Mouse (Mus musculus): ENCODE data around the gene Ntn1.

The Ntn1 gene

DNA sequence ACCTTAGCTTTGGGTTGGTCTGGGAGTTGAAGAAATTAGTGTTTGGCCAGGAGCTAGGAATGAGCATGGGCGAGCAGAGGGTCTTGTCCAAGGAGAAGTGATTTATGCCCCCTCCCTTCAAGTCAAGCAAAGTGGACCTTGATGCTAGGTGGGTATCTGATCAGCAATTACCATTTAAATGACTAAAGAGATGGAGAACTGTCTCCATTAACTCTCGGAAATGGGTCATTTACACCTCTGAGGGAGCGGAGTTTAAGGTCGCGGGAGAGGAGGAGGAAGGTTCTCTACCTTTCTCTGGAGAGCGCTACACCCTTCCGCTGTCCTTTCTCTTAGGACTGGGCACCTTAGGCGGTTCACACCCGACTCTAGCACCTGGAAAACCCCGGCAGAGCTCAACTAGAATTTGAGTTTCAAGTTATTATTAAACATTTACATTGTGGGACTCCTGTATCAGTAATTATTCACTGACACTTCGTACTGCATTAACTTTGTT is at the start of gene Ntn1:
Gene Ntn1 (minus strand): TSS at position 97 of the 493 bp plus-strand sequence.
- no peak for DNase-seq

DNA sequence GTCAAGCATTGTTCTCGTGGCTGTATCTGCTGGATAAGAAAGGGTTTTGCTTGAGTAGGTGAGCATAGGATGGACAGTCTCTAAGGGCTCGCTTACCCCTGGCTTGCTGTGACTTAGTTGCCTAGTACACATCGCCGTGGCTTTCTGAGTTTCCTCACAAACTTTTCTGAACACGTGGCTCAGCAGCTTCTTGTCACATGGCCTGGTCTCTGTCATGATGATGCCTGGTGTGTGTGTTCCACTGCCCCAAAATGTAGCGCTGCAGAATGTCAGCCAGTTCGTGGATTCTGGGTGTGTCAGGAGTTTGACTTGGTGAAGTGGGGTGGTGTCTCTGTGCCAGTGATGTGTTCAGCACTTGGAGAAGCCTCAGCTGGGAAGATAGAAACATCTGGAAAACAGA is 47.7 kb upstream of the Ntn1 start:
- no peak for DNase-seq

DNA sequence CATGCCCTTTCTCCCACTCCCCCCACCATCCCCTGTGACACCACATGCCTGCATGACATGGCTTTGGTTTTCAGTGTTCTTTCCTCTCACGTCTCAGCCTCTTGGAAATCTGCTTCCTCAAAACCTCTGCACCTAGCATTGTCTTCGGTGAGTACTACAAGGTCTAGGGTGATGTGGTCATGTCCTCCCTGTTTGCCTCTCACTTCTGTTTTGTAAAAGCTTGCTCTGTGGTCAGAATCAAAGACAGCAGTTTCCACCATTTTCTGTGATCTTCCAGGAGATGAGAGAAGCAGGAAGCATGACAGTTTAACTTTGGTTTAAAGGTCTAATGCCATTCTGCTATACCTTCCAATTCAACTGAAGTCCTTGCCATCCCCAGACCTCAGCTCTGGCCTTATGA is 46.6 kb upstream of the Ntn1 start:
- no peak for DNase-seq

DNA sequence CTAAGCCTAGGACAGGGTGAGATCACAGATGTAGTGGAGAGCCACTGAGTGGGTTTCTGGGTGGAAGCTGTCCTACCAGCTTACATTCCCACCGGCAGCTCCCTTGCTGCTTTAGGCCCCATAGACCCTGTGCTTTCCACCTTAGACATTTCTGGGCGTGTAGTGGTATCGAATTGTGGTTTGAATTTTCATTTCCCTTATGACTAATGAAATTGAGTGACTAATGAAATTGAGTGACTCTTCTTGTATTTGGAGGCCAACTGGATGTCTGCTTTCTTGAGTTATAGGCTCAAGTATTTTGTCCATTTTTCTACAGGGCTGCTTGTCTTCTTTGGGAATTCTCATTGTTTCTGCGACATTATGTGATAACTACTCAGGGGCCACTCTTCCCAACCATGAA is 45.9 kb upstream of the Ntn1 start:
- DNase-seq, result no peak

DNA sequence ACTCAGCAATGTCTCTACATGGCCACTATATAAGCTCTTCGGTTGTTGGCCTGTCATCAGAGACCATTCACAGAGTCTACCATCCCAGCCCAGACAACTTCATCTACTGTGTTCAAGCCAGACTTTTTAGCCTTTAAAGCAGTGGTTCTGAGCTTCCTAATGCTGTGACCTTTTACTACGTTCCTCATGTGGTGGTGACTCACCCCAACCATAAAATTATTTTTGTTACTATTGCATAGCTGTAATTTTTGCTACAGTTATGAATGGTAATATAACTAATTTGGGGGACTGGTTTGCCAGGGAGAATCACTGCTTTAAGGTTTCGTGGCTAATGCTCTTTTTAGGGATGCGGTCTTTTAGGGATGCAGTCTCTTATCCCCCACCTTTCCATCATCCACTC is 45.3 kb upstream of the Ntn1 start:
- DNase-seq, result no peak

DNA sequence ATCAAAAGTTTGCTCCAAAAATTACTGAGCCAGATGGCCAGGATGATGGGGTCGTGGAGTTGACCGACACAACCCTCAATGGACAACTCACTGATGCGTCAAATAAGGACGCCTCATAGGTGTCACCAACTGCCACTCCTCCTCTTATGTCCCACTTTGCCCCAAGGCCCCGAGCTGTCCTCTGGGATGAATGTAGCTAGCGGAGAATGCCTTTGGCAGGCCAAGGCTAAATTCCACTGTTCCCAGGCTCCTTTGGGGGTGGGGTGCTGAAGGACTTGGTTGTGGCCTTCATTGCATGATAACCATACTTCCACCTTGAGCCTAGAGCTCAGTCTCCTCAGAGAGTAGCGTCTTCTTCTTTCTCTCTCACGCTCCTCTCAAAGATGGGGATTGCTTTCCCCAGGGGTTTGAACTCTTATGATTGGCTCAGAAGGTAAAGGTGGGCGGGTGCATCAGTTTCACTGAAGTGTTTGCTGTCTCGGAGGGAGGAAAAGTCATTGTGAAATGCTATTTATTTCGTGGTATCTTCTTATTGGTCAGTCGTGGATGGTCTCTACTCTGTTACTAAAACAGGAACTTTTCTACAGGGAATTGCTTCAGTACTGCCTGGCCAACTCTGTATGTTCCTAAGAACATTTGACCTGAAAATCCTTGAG is 42.5 kb upstream of the Ntn1 start:
- no peak for DNase-seq

DNA sequence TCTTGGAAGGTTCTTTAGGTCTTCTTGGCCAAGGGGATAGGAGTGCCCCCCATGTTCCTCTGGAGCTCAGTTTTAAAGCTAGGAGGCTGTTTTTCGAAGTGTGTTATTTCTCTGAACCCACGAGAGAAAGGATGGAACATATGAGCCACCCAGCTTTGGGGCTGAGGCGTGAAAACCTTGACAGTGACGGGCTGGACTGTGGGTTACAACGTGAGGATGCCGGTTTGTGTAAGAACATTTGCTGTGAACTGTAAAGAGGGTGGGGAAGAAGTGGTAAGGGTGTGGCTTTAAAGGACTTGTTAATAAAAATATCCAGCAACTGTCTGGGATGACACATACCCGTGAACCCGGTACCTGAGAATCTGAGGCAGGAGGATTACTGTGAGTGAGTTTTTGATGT is 41.7 kb upstream of the Ntn1 start:
- no peak for DNase-seq

DNA sequence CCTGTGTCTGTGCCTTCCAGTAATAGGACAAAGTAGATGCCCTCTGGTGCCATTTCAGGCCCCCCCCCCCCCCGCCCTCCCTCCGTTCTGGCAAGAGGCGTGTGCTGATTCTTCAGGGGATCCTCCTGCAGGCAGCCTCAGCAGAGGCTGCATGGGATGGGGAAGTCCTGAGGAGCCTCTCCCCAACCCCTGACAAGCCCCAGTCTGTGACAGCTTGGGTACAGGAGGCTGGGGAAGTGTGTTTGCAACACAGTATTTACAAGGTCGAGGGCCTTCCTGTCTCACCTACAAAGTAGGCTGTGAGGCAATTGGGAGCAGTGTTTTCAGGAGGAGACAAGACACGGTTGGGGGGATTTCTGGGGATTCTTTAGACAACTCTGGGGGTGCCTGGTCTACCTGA is 40.3 kb upstream of the Ntn1 start:
- no peak for DNase-seq

DNA sequence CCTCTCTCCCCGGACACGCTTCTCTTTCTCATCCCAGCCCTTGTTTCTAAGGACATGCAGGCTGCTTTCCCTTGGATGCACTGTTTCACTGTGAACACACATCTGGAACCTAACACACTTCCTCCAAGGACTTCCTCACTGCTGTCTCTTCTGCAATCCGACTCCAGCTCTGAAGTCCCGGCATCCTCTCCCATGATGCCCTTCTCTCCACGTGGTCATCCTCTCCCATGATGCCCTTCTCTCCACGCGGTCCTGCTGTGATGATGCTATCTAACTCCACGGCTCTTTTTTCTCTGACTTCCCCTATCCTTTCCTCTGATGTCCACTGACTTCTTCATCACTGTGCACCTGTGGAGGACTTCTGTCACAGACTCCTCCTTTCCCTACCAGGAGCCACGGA is 39.5 kb upstream of the Ntn1 start:
- DNase-seq, result no peak

DNA sequence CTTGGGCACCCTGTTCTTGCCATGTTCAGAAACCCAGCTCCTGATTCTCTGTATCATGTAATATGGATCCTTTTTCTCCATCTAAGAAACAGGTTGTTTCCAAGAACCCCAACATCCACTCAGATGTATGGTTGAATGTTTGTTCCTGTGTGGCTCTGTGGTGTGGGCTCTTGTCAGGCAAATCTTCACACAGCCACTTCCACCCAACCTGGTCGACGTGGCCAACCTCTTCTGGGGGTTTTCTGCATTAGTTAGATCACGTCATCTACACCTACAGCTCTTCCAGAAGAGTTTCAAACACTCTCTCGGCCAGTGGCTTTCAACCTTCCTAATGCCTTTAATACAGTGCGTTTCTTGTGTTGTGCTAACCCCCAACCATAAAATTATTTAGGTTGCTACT is 35.8 kb upstream of the Ntn1 start:
- no peak for DNase-seq

DNA sequence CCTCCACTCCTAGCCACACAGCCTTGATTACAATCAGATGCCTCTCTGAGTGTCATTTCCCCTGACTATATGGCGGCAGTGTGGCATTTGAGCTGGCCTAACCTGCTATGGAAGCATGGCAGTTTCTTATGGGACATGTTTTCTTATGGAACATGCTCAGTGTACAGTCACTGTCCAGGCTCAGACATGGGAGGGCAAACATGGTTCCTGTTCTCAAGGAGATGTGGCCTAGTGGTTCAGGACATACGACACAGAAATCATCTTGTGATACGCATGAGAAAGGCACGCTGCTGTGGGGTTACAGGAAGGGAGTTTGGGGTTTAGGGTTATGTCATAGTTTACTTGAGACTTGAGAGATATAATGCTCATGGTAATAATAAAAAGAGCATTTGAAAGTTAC is 35.0 kb upstream of the Ntn1 start:
- no peak for DNase-seq

DNA sequence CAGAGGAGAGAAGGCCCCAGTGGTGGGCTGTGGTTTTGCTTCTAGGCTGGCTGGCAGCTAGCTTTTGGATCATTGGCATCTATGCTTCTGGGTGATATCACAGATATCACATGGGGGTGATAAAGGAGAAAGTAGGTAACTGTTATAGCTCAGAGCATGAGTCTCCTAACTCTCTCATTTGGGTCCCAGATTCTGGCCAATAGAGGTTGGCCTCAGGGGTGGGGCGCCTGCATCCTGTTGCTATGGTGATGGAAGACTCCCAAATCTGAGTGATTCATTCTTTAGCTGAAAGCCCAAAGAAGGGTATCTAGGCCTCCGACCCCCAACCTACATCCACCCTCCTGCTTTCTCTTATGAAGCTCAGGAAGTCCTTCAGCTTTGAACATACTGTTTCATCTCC is 34.1 kb upstream of the Ntn1 start:
- no peak for DNase-seq

DNA sequence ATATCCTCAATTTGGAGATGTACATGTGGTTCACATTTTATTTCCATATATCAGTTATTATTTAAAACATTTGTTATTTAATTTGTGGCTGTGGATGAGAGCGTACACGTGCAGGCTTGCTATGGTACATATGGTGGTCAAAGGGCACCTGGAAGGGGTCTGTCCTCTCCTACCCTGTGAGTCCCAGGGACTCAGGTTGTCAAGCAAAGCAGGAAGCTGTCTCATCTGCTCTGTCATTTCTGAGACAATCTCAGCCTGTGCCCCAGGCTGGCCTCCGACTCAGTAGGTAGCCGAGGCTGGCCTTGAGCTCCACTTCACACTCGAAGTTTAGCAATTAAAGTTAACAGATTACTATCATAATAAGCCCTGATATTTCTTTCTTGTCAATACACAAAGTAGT is 32.9 kb upstream of the Ntn1 start:
- DNase-seq, result no peak

DNA sequence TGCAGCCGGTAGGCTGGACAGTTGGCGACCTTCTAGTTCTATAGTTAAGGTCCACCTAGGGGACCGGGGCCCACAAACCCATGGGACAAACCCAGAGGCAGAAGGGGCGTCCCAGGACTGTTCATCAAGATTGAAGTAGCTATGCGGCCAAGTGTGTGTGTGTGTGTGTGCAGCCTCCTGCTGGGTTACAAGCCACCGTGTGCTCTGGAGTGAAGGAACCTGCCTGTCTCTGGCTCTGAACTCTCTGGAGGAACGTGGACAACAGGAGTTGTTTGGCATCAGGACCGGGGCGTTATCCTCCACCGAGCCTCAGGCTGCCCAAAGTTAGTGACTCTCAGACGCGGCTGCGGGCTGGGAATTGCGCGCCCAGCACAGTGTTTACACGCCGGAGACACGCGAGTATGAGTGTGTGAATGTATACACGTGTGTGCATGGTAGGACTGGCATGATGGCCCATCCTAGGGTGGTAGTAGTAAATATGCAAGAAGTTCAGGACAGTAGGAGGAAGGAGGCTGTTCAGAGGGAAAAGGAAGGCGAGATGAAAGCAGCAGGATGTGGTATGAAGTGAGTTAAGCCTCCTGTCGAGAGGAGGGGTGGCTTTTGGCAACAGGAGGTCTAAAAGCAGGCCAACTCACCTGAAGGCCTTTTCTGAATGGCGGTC is 31.9 kb upstream of the Ntn1 start:
- no peak for DNase-seq

DNA sequence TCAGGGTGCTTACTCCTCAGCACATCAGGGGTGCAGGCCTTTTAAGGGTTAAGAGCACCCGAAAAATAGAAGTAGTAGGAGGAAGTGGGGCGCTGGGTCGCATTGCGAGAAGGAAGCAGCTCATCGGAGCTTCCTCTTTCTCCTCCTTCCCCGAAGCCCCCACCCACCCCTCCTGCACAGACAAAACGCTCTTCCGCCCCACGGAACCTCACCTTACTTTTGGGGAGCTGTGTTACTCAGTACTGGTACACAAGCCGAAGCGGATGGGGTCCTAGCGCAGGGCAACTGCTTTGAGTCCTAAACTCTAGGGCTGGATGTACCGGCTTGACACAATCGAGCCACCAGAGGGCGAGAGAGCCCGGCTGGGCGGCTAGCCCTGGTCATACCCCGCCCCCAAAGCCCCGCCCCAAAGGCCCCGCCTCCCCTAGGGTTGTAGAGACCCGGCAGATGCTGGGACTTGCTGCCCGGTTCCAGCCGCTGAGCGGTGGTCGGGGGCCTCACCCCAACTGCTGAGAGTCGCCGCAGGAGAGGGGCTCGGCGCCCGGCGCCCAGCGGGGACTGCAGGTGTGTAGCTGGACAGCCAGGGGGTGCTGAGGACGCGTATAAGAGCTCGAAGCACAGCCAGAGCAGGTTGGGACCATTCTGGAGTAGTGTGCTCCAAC is 31.2 kb upstream of the Ntn1 start, which contains the start of gene Pik3r5:
Gene Pik3r5 (plus strand): TSS at position 423 of the 662 bp plus-strand sequence.
- DNase-seq, result peak; percentile 6

DNA sequence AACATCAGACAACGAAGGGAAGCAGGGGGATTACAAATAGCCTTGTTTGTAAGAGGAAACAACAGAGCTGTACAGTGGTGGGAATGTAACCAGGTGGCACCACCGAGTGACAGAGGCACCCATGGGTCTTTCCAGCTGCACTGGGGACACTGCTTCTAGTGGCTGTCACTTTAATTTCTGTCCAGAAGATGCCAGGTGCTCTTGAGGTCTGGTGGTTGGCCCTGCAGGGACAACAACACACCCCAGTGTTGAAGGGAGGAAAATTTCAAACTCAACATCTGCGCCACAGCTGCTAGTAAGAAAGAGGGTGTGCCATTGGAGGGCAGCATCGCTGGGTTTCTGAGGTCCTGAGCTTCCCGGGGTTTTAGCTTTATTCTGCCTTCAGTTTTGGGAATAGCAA is 30.0 kb upstream of the Ntn1 start:
- no peak for DNase-seq

DNA sequence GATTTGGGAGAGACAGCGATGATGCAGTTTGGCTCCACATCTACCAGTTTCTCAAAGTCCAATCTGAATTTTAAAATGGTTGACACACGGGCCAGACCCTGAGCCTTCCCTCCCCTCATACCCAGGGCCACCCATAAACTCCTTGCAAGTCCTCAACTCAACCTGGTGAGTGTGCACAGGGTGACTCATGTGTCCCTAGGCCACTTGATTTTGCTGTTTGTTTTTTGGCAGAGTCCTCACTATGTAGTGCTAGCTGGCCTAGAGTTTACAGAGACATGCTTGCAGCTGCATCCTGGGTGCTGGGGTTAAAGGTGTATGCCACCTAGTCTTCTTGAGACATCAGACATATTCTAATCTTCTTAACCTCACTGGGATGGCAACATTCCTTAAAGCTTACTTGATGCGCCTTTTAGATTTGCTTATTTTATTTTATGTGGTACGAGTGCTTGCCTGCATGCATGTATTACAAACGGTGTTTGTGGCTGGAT is 26.5 kb upstream of the Ntn1 start:
- no peak for DNase-seq

DNA sequence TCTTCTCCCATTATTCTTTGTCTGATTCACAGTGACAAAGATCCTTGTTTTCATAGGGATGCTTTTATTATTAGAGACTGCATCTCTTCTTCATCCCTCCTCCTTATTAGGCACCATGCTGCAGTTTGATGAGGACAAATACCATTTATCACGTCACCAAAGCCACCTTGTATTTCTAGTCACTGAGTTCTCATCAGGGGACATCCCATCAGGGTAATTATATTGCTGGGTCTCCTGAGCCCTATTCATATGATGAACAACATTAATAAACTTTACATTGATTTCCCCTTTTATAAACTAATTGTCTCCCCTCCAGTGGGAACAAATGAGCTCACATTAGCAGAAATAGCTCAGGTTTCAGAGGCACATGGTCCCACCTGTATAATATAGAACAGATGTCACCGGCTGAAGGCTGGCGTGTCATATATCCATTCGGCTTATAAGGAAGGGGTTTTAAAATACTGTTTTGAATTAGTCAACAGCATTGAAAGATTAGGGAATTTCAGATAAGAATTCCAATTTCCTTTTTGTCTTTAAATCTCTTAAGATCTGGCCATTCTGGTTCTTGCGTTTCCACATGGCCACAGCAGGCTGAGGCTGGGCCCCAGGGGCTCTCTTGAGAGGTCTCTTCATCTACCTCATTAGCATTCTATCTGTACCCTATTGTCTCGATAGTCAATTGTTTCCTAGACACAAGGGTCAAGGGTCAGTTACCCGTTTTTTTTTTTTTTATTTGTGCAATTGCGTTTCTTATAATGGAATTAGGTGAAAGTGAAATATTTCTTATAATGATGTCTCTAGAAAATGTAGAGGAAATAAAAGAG is 25.1 kb upstream of the Ntn1 start:
- DNase-seq, result no peak

DNA sequence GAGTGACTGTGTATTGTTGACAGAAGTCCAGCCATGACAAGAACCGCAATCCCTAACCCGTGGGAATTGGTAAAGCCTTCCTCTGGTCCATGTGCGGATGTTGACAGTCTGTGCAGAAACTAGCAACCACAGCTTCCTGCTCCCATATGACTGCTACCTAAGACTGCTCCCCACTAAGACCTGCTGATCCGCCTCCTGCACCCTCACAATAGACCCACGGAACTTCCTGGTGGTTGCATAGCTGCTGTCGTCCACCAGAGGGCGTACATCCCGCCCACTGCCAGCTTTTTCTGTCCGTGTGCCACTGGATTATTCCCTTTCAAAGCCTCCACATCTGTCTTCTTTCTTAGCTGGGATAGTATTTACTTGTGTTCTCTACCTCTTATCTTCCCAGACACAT is 17.2 kb upstream of the Ntn1 start:
- DNase-seq, result no peak

DNA sequence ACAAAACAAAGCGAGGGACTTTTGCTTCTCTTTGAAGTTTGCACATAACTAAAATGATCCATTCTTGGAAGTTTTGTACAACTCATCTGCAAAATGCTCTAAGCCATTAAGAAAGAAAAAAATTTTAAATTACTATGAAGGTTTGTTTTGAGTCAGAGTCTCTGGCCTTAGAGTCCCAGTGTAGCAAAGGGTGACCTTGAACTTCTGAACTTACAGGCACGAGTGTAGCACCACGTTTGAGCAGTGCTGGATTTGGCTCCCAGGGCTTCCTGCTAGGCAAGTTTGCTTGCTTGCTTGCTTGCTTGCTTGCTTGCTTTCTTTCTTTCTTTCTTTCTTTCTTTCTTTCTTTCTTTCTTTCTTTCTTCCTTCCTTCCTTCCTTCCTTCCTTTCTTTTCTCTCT is 16.4 kb upstream of the Ntn1 start:
- no peak for DNase-seq

DNA sequence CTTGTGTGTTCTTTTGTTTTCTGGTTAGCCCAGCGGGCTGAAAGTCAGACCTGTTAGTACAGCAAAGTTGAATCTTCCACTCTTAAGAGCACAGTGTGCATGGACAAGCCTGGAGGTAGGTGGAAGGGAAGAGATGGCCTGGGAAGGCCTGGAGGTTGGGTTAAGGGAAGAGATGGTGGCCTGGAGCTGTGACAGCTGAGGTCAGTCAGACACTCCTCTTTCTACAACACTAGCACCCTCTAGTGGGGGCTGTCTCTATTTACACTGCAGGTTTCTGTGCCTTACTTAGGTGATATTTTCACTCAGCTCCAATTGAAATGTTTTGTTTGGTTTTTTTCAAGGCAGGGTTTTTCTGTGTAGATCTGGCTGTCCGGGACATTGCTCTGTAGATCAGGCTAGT is 7.5 kb upstream of the Ntn1 start:
- peak; percentile 71 for DNase-seq

DNA sequence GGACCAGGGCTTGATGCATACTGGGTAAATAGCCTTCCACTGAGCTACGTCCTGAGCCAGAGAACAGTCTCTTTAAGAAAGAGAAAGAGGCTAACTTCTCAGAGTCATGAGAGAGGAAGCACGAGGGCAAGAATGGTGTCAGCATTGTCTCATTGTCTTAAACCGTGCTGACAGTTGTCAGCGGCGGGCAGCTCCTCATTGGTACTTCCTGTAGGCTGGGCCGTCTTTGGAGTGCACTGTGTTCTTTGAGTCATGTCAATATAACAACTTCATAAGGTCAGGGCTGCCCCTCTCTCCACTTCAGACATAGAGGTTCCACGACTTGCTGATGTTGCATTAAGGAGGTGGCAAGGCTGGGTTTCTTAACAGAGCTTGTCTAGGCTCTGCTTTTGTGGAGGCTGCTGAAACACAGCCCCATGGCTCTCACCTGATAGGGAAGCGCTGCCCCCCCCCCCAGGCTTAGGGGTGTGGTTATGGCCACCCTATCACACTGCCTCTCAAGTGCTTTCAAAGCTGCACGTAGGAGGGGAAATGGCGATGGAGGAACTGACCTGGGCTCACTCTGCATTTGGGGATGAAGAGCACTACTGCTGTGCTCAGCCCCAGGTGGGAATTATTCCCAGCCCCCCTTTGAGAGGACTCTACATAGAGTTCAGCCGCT is 6.8 kb upstream of the Ntn1 start:
- DNase-seq, result no peak

DNA sequence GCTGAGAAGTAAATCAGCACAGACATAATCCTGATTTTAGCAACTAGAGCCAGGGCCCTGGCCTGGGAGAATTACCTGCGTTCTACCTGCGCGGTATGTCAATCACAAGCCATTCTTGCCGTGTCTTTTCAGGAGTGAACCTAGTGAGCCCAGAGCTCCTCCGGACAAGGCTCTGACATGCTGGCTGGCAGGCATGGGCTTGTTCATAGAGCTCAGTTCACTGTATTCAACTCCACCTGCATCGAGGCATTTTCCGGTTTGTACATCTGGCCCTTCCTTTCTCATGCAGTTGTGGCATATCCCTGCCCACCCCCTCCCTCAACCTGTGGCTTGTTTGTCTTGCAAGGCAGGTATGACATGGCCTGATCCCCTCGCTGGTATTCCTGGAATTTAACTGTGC is 5.0 kb upstream of the Ntn1 start:
- no peak for DNase-seq
